Mouse (Mus musculus) gastrocnemius, adult 2 months (tissue): ENCODE results near the gene Fam155a. TPM values are rescaled to one million over a fixed set of nuclear protein-coding genes. Genes with fewer than 3 reads are reported as not detected.

ENCODE experiments used
- DNase-seq: peaks from one replicate; pipeline ENCODE4 v3.0.0; 2022
- H3K27ac ChIP-seq: fragments of 200-600 bp; 2 replicates; pipeline ENCODE4 v1.8.1; 2022; ENCODE audit warnings: mild to moderate bottlenecking
- H3K4me3 ChIP-seq: fragments of 200-600 bp; 2 replicates; pipeline ENCODE4 v1.8.1; 2022; ENCODE audit warnings: mild to moderate bottlenecking, moderate library complexity
- CTCF ChIP-seq: fragments of 200-600 bp; IDR thresholded peaks from 2 replicates; pipeline ENCODE4 v1.8.1; 2022; ENCODE audit warnings: antibody characterized with exemption, mild to moderate bottlenecking, moderate library complexity
- intact Hi-C: fragments of 180-260 bp; cut with DNase I; formaldehyde crosslinking; loops from one replicate; pipeline ENCODE4 v1.15.1; 2025
- total RNA-seq, 2 experiments: library from RNA; stranded (reverse); gene quantifications; 2 replicates each; pipeline ENCODE4 v1.2.3; 2021

Gene Fam155a
- total RNA-seq, 2 experiments from 2014 or later: 0.08 TPM; not detected in 1

DNA sequence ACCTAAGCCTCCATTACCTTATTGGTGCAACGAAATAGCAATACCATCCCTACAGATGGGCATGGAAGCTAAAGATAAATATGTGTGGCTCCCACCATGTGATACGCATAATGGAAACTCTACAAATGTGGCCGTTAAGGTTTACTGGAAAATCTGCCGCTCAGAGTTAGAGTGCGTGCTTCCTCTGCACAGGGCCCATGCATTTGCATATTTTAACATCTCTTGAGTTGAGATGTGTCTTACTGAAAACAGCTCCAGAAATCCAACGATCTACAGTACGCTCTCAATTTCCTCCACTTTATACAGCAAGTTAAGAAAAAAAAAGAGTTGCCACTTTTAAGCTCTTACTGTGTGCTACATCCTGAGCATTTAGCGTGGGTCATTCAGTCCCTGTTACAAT lies 433.1 kb downstream of the Fam155a start:
- intact Hi-C loops: no loop called here
- TF ChIP-seq CTCF: no peak
- Histone ChIP-seq H3K4me3 (no peak overlapping the region), H3K27ac (no peak overlapping the region)
- DNase-seq: no peak

DNA sequence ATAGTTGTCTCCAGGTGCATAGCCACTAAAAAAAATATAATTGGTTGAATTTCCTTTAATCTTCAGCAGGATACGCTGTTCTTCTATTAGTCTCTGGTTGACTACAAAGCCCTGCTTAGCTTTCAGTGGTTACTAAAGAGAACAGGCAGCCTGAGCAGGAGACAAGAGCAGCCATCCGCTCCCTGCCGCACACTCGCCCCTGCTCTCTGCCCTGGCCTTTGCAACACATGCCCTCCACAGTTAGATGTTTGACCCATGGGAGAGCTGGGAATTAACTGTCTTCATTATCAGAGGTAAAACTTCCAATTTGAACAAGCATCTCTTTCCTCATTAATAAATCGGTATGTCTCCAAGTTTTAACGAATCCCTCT lies 435.0 kb downstream of the Fam155a start:
- no peak for TF ChIP-seq CTCF
- intact Hi-C loops: no loop called here
- no peak overlapping the region for H3K4me3 ChIP-seq

DNA sequence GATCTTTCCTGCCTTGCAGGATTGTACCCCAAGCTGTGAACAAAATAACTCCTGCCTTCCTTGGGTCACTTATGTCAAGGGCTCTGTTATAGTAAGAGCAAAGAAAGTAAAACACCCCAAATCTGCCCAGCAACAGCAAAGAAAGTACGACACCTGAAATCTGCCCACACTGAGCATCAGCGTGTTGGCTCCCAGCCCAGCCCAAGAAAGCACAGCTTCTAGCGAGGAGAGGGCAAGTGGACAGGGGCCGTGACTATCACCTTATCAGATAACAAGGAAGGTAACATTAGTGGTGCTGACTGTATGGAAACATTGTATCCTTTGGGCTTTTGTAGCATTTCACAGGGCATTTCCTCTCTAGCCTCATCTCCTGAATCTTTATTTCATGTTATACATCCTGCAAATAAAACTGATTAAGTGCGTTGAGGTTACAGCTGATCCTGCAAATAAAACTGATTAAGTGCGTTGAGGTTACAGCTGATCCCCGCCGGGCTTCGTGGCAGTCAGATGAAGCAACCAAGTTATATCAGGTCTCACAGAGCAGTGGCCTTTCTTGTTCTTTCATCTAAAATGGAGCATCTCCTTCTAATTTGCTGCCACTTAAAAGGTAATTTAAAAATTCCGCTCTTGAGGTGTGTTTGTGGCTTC lies 435.6 kb downstream of the Fam155a start:
- no peak overlapping the region for H3K27ac ChIP-seq
- no peak for TF ChIP-seq CTCF
- no peak for DNase-seq
- intact Hi-C loops: no loop called here
- no peak overlapping the region for H3K4me3 ChIP-seq

More for the DNA sequence above, 435.0 kb downstream of the Fam155a start:
- DNase-seq: no peak
- no peak overlapping the region for H3K27ac ChIP-seq

DNA sequence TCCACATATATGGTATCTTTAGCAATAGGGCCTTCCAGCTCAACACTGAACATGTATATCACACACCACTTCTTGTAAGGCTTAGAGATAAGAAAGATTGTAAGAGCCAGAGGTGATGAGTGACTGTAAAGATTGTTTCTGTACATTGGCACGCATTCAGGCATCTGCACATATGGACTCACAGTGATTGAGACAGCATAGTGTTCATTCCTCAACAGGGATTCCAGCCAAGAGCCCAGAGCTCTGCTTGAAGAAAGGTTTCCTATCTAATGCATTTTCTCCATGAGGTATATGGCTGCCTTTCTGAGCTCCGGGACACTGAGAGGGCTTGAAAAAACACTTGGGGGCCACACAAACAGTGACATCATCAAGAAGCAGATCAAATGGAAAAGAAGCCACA lies 438.2 kb downstream of the Fam155a start:
- no peak for DNase-seq
- no peak overlapping the region for H3K27ac ChIP-seq
- TF ChIP-seq CTCF: no peak
- no peak overlapping the region for H3K4me3 ChIP-seq
- intact Hi-C loops: no loop called here

DNA sequence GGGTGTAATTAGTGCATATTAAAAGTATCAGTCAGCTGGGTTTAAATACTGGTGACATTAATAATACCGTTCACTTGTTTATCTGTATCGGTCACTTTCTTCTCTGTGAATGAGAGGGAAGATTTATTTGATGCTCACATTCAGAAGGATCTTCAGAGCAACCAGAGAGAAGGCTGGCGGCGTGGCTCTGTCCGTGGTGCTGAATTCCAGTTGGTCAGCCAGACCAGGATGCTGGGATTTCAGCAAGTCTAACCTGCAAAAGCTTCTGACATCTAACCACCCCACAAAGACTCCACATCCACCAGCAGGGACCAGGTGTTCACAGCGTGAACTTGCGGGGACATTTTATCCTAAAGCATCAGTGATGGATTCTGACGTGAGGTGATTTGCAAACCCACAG lies 461.5 kb downstream of the Fam155a start:
- TF ChIP-seq CTCF: no peak
- intact Hi-C loops: no loop called here
- no peak for DNase-seq
- Histone ChIP-seq H3K4me3 (no peak overlapping the region), H3K27ac (no peak overlapping the region)

DNA sequence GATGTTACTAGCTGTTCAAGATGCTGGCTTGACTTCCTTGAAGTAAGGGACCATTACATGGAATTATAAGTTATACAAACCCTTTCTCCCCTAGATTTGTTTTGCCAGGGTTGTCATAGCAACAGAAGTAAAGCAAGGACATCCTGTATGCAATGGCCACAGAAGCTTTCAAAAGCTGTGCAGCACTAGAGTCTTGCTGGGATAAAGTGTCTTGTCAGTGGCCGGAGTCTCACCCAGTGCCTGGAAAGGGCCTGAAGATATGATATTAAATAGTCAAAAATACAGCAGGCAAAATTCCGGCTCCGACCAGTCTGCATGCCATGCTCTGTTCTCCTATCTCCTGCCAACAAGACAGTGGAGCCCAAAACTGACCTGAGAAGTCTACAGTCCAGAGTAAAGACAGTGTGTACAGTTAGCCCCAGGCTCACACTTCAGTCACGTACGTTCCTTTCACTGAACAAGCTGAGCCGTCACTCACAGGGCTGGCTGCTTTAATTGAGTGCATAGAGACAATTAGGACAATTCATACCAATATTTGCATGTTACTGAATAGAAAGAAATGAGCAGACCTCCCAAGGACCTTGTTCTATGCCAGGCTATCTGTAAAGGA lies 467.3 kb downstream of the Fam155a start:
- intact Hi-C loops: no loop called here

DNA sequence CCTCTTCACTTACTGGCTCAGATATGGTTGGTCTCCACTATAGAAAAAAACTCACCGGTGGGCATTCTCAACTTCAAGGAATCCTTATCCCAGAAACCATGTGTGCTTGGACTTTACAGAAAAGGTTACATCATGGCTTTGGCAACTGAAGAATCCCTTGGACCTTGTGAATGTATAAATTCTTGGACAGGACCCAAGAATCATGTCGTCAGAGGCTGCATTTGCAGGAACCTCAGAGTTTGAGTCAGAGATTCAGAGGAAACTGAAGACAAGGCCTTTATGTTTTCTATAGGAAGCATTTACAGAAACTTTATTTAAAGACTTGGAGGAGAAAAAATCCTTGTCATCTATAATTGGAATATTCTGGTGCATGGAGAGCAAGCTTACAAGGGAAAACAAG lies 475.9 kb downstream of the Fam155a start:
- intact Hi-C loops: no loop called here
- Histone ChIP-seq H3K27ac (no peak overlapping the region), H3K4me3 (no peak overlapping the region)
- no peak for DNase-seq
- TF ChIP-seq CTCF: no peak

More for the DNA sequence above, 467.3 kb downstream of the Fam155a start:
- Histone ChIP-seq H3K4me3 (no peak overlapping the region), H3K27ac (no peak overlapping the region)
- no peak for TF ChIP-seq CTCF
- no peak for DNase-seq

DNA sequence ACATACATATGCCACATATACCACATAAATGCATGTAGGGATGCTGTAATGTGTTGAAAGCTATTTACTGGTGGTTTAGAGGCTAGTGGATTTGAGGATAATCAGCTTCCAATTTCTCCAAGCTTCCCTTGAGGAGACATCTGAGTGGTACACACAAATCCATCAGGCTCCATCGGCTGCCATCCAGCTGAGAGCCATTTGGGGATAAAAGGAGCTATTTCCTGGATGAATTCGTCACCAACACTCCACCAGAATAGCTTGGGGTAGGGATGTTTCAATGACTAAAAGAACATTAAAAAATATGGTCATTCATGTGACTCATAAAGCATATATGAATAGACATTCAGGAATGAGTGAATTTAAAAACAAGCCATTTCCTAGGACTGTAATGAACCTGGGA lies 478.4 kb downstream of the Fam155a start:
- intact Hi-C loops: no loop called here
- TF ChIP-seq CTCF: no peak
- Histone ChIP-seq H3K27ac (no peak overlapping the region), H3K4me3 (no peak overlapping the region)
- DNase-seq: no peak

DNA sequence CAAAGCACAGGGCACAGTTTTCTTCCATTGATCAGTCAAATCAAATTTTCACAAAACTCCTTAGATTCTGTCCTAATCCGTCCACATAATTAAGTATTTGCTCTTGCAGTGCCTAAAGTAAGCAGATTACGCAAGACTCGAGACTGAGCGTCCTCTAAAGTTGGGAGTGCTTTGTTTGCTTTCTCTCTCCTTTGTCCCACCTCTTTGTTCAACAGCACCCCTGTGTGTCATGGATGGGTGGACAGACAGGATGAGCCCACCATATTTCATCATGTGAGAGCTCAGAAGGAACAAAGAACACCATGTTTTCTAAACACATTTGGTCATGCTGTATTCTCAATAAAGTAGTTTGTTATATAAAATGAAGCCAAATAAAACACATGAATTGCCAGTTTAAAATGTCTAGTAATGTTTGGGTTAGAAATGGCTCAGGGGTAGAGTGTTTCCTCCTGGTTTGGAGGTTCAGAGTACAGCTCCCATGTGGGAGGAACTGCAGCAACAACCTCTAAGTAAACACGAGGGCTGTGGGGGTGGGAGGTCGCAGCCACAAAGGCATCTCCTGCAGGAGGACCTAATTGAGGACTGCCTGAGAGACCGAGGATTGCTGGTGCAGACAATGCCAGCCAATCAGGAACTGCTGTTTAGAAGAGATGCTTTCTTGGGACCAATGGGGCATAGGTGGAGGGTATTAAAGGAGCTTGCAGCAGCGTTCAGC lies 482.8 kb downstream of the Fam155a start:
- no peak for TF ChIP-seq CTCF
- DNase-seq: no peak
- intact Hi-C loops: no loop called here
- no peak overlapping the region for H3K4me3 ChIP-seq
- H3K27ac ChIP-seq: no peak overlapping the region

DNA sequence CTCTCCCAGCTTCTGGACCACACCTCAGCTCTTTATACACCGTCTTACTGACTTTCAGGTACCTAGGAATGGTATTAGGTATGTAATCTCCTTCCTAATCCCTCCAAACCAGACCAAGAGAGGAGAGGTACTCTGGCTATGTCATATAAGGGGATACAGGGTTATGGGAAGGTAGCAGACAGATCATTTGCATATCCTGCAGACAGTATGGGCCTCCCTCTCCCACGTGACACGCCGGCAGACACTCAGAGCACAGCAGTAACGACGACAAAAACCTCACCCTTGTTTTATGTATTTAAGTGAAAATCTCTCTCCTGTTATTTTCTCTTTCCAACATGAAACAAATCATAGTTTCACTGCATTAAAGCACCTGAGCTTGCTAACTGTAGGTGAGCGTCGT lies 496.8 kb downstream of the Fam155a start:
- DNase-seq: no peak
- intact Hi-C loops: no loop called here
- no peak for TF ChIP-seq CTCF
- Histone ChIP-seq H3K27ac (no peak overlapping the region), H3K4me3 (no peak overlapping the region)

DNA sequence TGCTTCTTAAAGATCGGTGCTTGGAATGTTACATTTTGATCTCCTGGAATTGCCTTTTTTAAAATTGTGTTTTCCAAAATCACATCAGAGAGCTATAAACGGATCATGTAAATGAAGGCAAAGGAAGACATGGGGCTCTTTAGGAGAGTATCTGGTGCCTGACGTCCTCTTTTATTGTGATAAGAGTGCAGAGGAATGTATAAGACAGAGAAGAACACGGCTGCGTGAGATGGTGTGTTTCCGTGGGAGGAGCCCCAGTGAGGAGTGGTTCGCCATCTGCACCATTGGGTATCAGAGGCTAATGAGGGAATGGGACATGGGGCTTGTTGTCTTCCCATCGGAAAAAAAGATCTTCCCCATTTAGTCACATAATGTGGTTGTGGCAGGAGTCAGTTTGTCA lies 506.6 kb downstream of the Fam155a start:
- no peak overlapping the region for H3K27ac ChIP-seq
- H3K4me3 ChIP-seq: no peak overlapping the region
- no peak for DNase-seq
- intact Hi-C loops: no loop called here
- TF ChIP-seq CTCF: no peak

DNA sequence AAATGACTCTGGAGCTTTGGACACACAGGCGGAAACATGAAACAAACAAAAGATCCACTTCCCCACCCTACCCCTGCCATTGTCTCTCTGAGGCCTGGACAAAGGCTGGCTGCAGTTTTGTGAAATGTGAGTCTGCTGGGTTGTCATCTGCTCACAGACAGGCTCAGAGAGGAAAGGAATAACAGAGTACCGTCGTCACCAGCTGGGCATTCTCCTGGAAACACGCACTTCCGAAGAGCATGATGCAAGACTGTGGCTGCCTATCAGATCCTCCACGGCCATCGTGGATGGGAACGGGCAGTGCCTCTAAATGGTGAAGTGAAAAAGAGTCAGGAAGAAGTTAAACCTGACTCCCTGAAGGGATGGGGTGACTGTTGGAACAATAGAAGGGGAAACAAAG lies 509.4 kb downstream of the Fam155a start:
- no peak overlapping the region for H3K27ac ChIP-seq
- no peak overlapping the region for H3K4me3 ChIP-seq
- intact Hi-C loops: no loop called here
- no peak for TF ChIP-seq CTCF
- DNase-seq: no peak

DNA sequence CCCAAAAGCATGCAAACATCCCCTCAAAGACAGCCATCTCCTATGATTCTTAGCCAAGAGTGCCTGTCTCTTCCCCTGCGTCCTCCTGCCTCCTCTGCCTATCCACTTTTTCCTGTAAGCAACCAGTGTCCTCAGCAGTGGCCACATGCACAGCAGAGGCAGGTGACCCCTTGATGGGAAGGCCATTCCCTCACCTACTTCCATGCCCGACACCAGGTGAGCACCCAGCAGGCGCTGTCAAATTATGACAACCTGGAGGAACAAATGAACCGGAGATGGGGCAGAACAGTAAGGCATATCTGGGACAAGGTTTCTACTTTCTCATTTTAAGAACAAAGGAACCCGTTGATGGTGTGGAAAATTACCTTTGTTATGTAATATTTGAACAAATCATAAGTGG lies 515.6 kb downstream of the Fam155a start:
- no peak for DNase-seq
- intact Hi-C loops: no loop called here
- no peak for TF ChIP-seq CTCF

DNA sequence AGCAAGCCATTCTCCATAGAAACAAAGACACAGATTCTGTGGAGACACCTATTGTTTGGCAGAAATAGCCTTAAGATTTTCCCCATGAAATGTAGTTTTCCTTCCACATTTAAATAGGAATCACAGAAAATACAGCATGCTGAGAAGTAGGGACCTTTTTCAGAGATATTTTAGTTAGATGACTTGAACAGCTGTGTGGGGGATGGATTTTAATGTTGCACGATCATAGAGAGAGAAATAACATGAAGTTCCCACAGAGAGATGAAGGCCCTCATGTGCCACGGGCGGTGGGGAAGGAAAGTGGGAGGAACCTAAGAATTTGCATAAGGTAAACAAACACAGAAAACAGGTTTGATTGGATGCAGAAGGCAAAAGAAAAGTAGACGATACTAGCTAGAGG lies 518.0 kb downstream of the Fam155a start:
- H3K27ac ChIP-seq: no peak overlapping the region
- TF ChIP-seq CTCF: no peak
- DNase-seq: no peak
- intact Hi-C loops: no loop called here
- no peak overlapping the region for H3K4me3 ChIP-seq

More for the DNA sequence above, 515.6 kb downstream of the Fam155a start:
- Histone ChIP-seq H3K4me3 (no peak overlapping the region), H3K27ac (no peak overlapping the region)
